ENCODE assay signal across 9 mouse cellular contexts in the genomic region with DNA sequence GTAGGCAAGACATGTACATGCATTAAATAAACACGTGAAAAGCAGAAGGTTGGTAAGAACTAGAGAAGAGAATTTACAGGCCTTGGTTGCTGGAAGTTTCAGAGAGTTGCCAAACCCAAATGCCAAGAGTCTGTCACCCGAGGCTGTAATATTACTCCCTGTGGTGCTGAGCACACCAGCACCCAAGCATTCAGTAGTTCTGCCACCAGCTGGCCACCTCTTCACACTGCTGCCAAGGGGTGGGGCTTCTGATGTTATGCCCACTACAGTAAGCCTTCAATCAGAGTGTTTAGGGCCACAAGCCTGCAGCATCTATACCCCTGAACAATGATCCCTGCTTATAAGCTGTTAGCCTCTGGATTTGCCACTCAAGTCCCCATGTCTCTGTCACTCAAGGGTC. TPM values are rescaled to one million over a fixed set of nuclear protein-coding genes. Genes with fewer than 3 reads are reported as not detected.
DNase-seq lines count a peak whose midpoint lies in the region; ATAC-seq and TF ChIP-seq lines count a peak whose summit lies in the region.
"Had no signal": no experiment of that assay in that cellular context is flagged by ENCODE, and none has a peak within 500 bp of the region (broad histone marks: within the 10 kb centered on the region; RNA-seq: fewer than 3 reads in every experiment).

No protein-coding gene starts in this region.

- H3K36me3 ChIP-seq in intestine, postnatal 0 days (ENCODE audit: control insufficient read depth, insufficient read depth): no peaks in the 10 kb centered on the region
- no peaks in the 10 kb centered on the region for H3K36me3 ChIP-seq in intestine, embryonic 15.5 days
- no peaks in the 10 kb centered on the region for H3K36me3 ChIP-seq in forebrain, embryonic 13.5 days (ENCODE audit: poor library complexity, severe bottlenecking)
- H3K36me3 ChIP-seq: embryonic facial prominence, embryonic 15.5 days had no signal

- ATAC-seq in CD4-positive, CD25-positive, alpha-beta regulatory T cell, adult 4 months: no peak
- ATAC-seq in intestine, postnatal 0 days: no peak
- ATAC-seq in intestine, embryonic 15.5 days: no peak
- ATAC-seq in forebrain, embryonic 13.5 days: no peak

- H3K4me3 ChIP-seq in intestine, postnatal 0 days (ENCODE audit: low read depth, low read length): no peak overlapping the region
- H3K4me3 ChIP-seq in intestine, embryonic 15.5 days (replicated peaks): no peak overlapping the region
- no peak overlapping the region for H3K4me3 ChIP-seq in forebrain, embryonic 13.5 days
- H3K4me3 ChIP-seq: embryonic facial prominence, embryonic 15.5 days had no signal

- peak; percentile 63 for DNase-seq in CD4-positive, CD25-positive, alpha-beta regulatory T cell, adult 2 months (ENCODE audit: low read depth, low spot score)
- peak; percentile 38 for DNase-seq in gastrocnemius, postnatal 25 days
- peak; percentile 68 for DNase-seq in lung, postnatal 36 days
- DNase-seq in frontal cortex, postnatal 14 days (ENCODE audit: low spot score in 2 of 2): no peak

- H3K27me3 ChIP-seq in intestine, postnatal 0 days (replicated peaks; ENCODE audit: control insufficient read depth, insufficient read depth, low read length): no peaks in the 10 kb centered on the region
- no peaks in the 10 kb centered on the region for H3K27me3 ChIP-seq in intestine, embryonic 15.5 days (replicated peaks)
- H3K27me3 ChIP-seq in forebrain, embryonic 13.5 days: no peaks in the 10 kb centered on the region
- H3K27me3 ChIP-seq: embryonic facial prominence, embryonic 15.5 days had no signal

- no peak overlapping the region for H3K9ac ChIP-seq in intestine, postnatal 0 days (ENCODE audit: low read depth, low read length)
- H3K9ac ChIP-seq in intestine, embryonic 15.5 days: no peak overlapping the region
- H3K9ac ChIP-seq in forebrain, embryonic 13.5 days: no peak overlapping the region
- H3K9ac ChIP-seq: embryonic facial prominence, embryonic 15.5 days had no signal

- no peaks in the 10 kb centered on the region for H3K9me3 ChIP-seq in intestine, postnatal 0 days (ENCODE audit: control insufficient read depth)
- no peaks in the 10 kb centered on the region for H3K9me3 ChIP-seq in intestine, embryonic 15.5 days
- H3K9me3 ChIP-seq in forebrain, embryonic 13.5 days (replicated peaks): no peaks in the 10 kb centered on the region
- H3K9me3 ChIP-seq: embryonic facial prominence, embryonic 15.5 days had no signal

- no peaks in the 10 kb centered on the region for H3K4me1 ChIP-seq in intestine, postnatal 0 days (replicated peaks; ENCODE audit: control insufficient read depth, insufficient read depth, low read length)
- H3K4me1 ChIP-seq in intestine, embryonic 15.5 days (replicated peaks): no peaks in the 10 kb centered on the region
- H3K4me1 ChIP-seq in forebrain, embryonic 13.5 days: no peaks in the 10 kb centered on the region
- H3K4me1 ChIP-seq: embryonic facial prominence, embryonic 15.5 days had no signal

- WGBS in intestine, postnatal 0 days: 70% methylated on average over 2 of the region's 2 CpGs
- 71% methylated on average over 2 of the region's 2 CpGs for WGBS in intestine, embryonic 15.5 days
- 80% methylated on average over 2 of the region's 2 CpGs for WGBS in forebrain, embryonic 13.5 days

- TF ChIP-seq CTCF in intestine, postnatal 0 days (IDR thresholded peaks at IDR 0.05; ENCODE audit: low read depth): peak; percentile 32

- no peak overlapping the region for H3K4me2 ChIP-seq in intestine, postnatal 0 days (replicated peaks; ENCODE audit: low read depth)
- H3K4me2 ChIP-seq in intestine, embryonic 15.5 days (replicated peaks): no peak overlapping the region
- no peak overlapping the region for H3K4me2 ChIP-seq in forebrain, embryonic 13.5 days
- H3K4me2 ChIP-seq: embryonic facial prominence, embryonic 15.5 days had no signal

- H3K27ac ChIP-seq in intestine, postnatal 0 days (ENCODE audit: low read depth, low read length): no peak overlapping the region
- H3K27ac ChIP-seq in intestine, embryonic 15.5 days: no peak overlapping the region
- no peak overlapping the region for H3K27ac ChIP-seq in forebrain, embryonic 13.5 days
- H3K27ac ChIP-seq: embryonic facial prominence, embryonic 15.5 days had no signal

RNA-seq across cellular contexts. Expression of a gene that starts 13.9 kb away (rescaled TPM):
- polyA plus RNA-seq in CD4-positive, CD25-positive, alpha-beta regulatory T cell, adult 4 months (2017; shearing (Covaris generic)): 100 to 1,000 TPM; 128 to 166 TPM
- polyA plus RNA-seq in intestine, postnatal 0 days (2015; fragmentation: Nextera tagmentation; extraction: Ambion mirVana): 14.1 and 17.7 TPM in 2 replicates
- 18.7 and 19.4 TPM in 2 replicates for polyA plus RNA-seq in intestine, embryonic 15.5 days (2015; fragmentation: Nextera tagmentation; extraction: Ambion mirVana)
- 10 to 100 TPM; 27.2 to 43.3 TPM for total RNA-seq in gastrocnemius, postnatal 25 days (2021)
- polyA plus RNA-seq in forebrain, embryonic 13.5 days (2015; fragmentation: Nextera tagmentation; extraction: Ambion mirVana): 28.2 and 31.1 TPM in 2 replicates

RNA-seq across cellular contexts. Expression of a gene that starts 32.1 kb away (rescaled TPM):
- 10 to 100 TPM; 80.1 to 90.0 TPM for polyA plus RNA-seq in CD4-positive, CD25-positive, alpha-beta regulatory T cell, adult 4 months (2017; shearing (Covaris generic))
- polyA plus RNA-seq in intestine, postnatal 0 days (2015; fragmentation: Nextera tagmentation; extraction: Ambion mirVana): 9.6 and 10.1 TPM in 2 replicates
- 30.1 and 34.4 TPM in 2 replicates for polyA plus RNA-seq in intestine, embryonic 15.5 days (2015; fragmentation: Nextera tagmentation; extraction: Ambion mirVana)
- total RNA-seq in gastrocnemius, postnatal 25 days (2021): 1 to 10 TPM; 3.4 to 3.7 TPM
- 32.0 and 32.7 TPM in 2 replicates for polyA plus RNA-seq in forebrain, embryonic 13.5 days (2015; fragmentation: Nextera tagmentation; extraction: Ambion mirVana)

RNA-seq across cellular contexts. Expression of a gene that starts 32.1 kb away (rescaled TPM):
- polyA plus RNA-seq in CD4-positive, CD25-positive, alpha-beta regulatory T cell, adult 4 months (2017; shearing (Covaris generic)): 1 to 10 TPM in 1 of 2 experiments, under 1 TPM in 1; 0.77 to 3.5 TPM
- 0.41 TPM in 1 of 2 replicates, not detected in the other for polyA plus RNA-seq in intestine, postnatal 0 days (2015; fragmentation: Nextera tagmentation; extraction: Ambion mirVana)
- 0.51 and 0.84 TPM in 2 replicates for polyA plus RNA-seq in intestine, embryonic 15.5 days (2015; fragmentation: Nextera tagmentation; extraction: Ambion mirVana)
- total RNA-seq in gastrocnemius, postnatal 25 days (2021): under 1 TPM in 1 of 2 experiments, not detected in 1; 0.87 TPM
- polyA plus RNA-seq in forebrain, embryonic 13.5 days (2015; fragmentation: Nextera tagmentation; extraction: Ambion mirVana): 0.49 and 0.88 TPM in 2 replicates

Comparison
In these comparisons a context has a peak if more than half of its experiments do, and no peak if none do; other contexts are left out.
1. DNase-seq: peak in CD4-positive, CD25-positive, alpha-beta regulatory T cell, adult 2 months (single experiment), gastrocnemius, postnatal 25 days (single experiment) and lung, postnatal 36 days (single experiment); none in frontal cortex, postnatal 14 days (0 of 2).